Mouse (Mus musculus): ENCODE results near the gene Olfr157. TPM values are rescaled to one million over a fixed set of nuclear protein-coding genes. Genes with fewer than 3 reads are reported as not detected.
A peak's percentile ranks its signal among the peaks of the same experiment; 100 is the strongest.

Gene Olfr157
- polyA plus RNA-seq, 1 experiment = not detected

DNA sequence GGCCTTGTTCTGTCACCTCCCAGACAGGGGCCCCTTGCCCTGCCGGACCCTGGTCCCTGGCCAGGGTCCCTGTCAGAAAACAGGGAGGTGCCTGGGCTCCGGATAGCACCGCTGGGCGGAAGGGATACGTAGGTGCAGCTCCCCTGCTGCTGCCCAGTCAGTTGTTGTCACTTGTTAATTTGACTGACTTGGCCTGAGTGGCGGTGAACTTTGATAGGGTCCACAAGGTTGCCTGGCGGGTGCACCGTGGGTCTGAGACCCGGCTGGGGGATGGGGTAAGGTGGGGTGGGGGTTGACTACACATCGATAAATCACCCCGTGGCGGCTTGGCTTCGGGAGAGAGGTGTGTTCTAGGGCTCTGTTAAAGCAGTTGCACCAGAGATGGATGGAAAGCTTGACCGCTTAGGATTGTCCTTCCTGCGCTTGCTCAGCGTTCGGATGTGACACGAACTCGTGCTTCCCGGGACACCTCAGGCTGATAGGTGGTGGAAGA is 36.0 kb upstream of the Olfr157 start:
- Histone ChIP-seq H3ac (ENCODE audit: control insufficient read depth, insufficient read length) (no peak overlapping the region), H3K79me2 (ENCODE audit: control insufficient read depth, insufficient read depth) (no peaks in the 10 kb centered on the region), H3K36me3 (ENCODE audit: control insufficient read depth, insufficient read depth) (no peaks in the 10 kb centered on the region), H3K4me3 (peak overlapping the region; percentile 33), H3K4me2 (ENCODE audit: low read depth) (peak overlapping the region; percentile 95), H3K27me3 (ENCODE audit: control insufficient read depth, insufficient read depth, insufficient read length) (peaks cover 11% of the 10 kb centered on the region)
- no peak for TF ChIP-seq MAX (IDR thresholded peaks at IDR 0.05; ENCODE audit: low read depth)
- no peak for TF ChIP-seq USF1 (IDR thresholded peaks at IDR 0.05; ENCODE audit: low read depth)

DNA sequence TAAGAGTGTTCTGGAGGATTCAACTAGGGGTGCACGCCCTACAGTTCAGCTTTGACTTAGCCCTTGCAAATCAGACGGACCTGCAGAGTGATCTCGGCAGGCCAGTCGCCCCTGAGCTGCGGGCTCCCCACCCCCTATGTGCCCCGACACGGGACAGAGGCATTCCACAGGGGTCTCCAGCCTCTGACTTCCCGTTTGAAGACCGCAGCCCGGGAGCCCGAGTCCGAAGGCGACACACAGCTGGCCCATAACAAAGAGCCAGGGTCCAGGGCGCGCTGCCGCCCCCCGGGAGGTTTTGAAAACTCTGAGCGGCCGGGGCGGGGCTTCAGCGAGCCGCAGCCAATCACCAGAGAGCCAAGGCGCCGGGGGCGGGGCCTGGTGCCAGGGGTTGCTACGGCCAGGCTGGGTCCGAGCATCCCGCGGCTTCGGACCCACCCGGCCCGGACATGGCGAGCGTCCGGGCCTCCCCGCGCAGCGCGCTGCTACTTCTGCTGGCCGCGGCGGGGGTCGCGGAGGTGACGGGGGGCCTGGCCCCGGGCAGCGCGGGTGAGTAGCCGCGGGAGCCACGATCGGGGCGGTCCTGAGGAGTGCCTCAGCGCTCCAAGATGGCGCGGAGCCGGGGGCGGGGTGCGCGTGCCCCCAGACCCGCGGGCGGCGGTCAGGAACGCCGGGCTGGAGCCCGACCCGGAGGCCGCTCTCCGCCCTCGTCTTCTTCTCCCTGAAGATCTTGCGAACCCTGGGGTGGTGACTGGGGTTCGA is 35.3 kb upstream of the Olfr157 start, which contains the start of gene Reck:
Gene Reck, plus strand, starts transcription at position 371 of the 759 bp plus-strand sequence.
- H3ac ChIP-seq (ENCODE audit: control insufficient read depth, insufficient read length) = no peak within 1 kb of the TSS
- TF ChIP-seq POLR2A (IDR thresholded peaks at IDR 0.05; ENCODE audit: insufficient read length, low read depth) = peak; percentile 31
- TF ChIP-seq TCF3 (IDR thresholded peaks at IDR 0.05; ENCODE audit: insufficient read length, low read depth) = no peak
- H3K27me3 ChIP-seq (ENCODE audit: control insufficient read depth, insufficient read depth, insufficient read length) = peaks cover 18% of the 10 kb centered on the region
- H3K79me2 ChIP-seq (ENCODE audit: control insufficient read depth, insufficient read depth) = no peaks in the 10 kb centered on the region
- H3K4me2 ChIP-seq (ENCODE audit: low read depth) = peak within 1 kb of the TSS; percentile 95
- H3K4me3 ChIP-seq = peak within 1 kb of the TSS; percentile 33
- no peaks in the 10 kb centered on the region for H3K36me3 ChIP-seq (ENCODE audit: control insufficient read depth, insufficient read depth)

DNA sequence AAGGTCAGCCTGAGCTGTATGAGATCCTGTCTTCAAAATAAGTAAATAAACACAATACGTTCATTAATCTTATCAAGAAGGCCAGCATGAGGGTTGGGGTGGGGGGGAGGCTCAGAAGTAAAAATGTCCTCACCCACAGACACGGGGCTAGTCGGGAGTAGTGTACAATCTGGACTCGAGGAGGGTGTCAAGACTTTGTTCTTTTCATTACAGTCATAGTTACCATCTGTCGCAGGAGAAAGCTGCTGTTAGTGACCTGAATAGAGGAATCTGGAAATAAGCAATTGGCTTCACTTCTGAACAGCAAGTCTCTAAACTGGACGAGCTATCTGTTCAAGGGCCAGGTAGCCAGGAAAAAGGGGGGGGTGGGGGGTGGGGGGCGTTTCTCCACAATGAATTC is 34.5 kb upstream of the Olfr157 start:
- no peaks in the 10 kb centered on the region for H3K36me3 ChIP-seq (ENCODE audit: control insufficient read depth, insufficient read depth)
- H3K27me3 ChIP-seq (ENCODE audit: control insufficient read depth, insufficient read depth, insufficient read length) = peaks cover 22% of the 10 kb centered on the region
- TF ChIP-seq SRF (IDR thresholded peaks at IDR 0.05; ENCODE audit: control insufficient read depth, insufficient read length, low read depth) (no peak), MAX (IDR thresholded peaks at IDR 0.05; ENCODE audit: low read depth) (no peak), POLR2A (IDR thresholded peaks at IDR 0.05; ENCODE audit: insufficient read length, low read depth) (no peak), USF1 (IDR thresholded peaks at IDR 0.05; ENCODE audit: low read depth) (no peak), MYOD1 (IDR thresholded peaks at IDR 0.05; ENCODE audit: control insufficient read depth in 1 of 3, insufficient read length in 2 of 3, low read depth in 2 of 3) (no peak), CEBPB (IDR thresholded peaks at IDR 0.05; ENCODE audit: insufficient read depth, poor library complexity, severe bottlenecking) (no peak), E2F4 (IDR thresholded peaks at IDR 0.05; ENCODE audit: insufficient read depth) (no peak), TCF3 (IDR thresholded peaks at IDR 0.05; ENCODE audit: insufficient read length, low read depth) (no peak), TCF12 (IDR thresholded peaks at IDR 0.05; ENCODE audit: insufficient read depth, poor library complexity, severe bottlenecking) (no peak), REST (IDR thresholded peaks at IDR 0.05; ENCODE audit: insufficient read depth, insufficient read length) (no peak), POLR2AphosphoS2 (IDR thresholded peaks at IDR 0.05; ENCODE audit: insufficient read length, low read depth) (no peak), MYOG (IDR thresholded peaks at IDR 0.05; ENCODE audit: control insufficient read depth in 1 of 3, insufficient read depth in 1 of 3, insufficient read length in 2 of 3, low read depth in 2 of 3) (no peak)
- H3ac ChIP-seq (ENCODE audit: control insufficient read depth, insufficient read length) = no peak overlapping the region
- peak overlapping the region; percentile 95 for H3K4me2 ChIP-seq (ENCODE audit: low read depth)
- no peaks in the 10 kb centered on the region for H3K79me2 ChIP-seq (ENCODE audit: control insufficient read depth, insufficient read depth)
- peak overlapping the region; percentile 33 for H3K4me3 ChIP-seq

DNA sequence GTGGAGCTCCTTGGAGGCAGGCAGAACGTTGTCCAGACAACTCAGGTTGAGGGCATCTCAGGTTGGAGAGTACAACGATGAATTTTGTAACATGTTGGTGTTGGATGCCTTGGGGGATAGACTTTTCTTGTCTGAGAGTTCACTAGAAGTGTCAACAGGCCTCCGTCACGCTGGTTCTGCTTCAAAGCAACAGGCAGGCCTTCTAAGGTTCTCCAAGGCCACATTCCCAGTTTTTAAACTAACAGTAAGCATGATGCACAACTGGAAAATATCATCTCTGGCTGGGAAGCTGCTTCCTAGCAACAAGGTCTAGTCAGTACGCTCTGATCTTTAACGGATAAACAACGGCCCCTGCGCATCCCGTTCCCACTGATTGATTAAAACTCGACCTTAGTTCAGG is 29.8 kb upstream of the Olfr157 start:
- no peak for TF ChIP-seq USF1 (IDR thresholded peaks at IDR 0.05; ENCODE audit: low read depth)
- TF ChIP-seq POLR2A (IDR thresholded peaks at IDR 0.05; ENCODE audit: insufficient read length, low read depth) = no peak
- TF ChIP-seq SRF (IDR thresholded peaks at IDR 0.05; ENCODE audit: control insufficient read depth, insufficient read length, low read depth) = no peak
- no peak for TF ChIP-seq E2F4 (IDR thresholded peaks at IDR 0.05; ENCODE audit: insufficient read depth)
- no peak for TF ChIP-seq MYOG (IDR thresholded peaks at IDR 0.05; ENCODE audit: control insufficient read depth in 1 of 3, insufficient read depth in 1 of 3, insufficient read length in 2 of 3, low read depth in 2 of 3)
- no peak for TF ChIP-seq POLR2AphosphoS2 (IDR thresholded peaks at IDR 0.05; ENCODE audit: insufficient read length, low read depth)
- no peak for TF ChIP-seq TCF3 (IDR thresholded peaks at IDR 0.05; ENCODE audit: insufficient read length, low read depth)
- no peak for TF ChIP-seq REST (IDR thresholded peaks at IDR 0.05; ENCODE audit: insufficient read depth, insufficient read length)
- Histone ChIP-seq H3K79me2 (ENCODE audit: control insufficient read depth, insufficient read depth) (no peaks in the 10 kb centered on the region), H3K4me3 (no peak overlapping the region), H3K4me2 (ENCODE audit: low read depth) (no peak overlapping the region), H3K27me3 (ENCODE audit: control insufficient read depth, insufficient read depth, insufficient read length) (peaks cover 26% of the 10 kb centered on the region), H3ac (ENCODE audit: control insufficient read depth, insufficient read length) (no peak overlapping the region), H3K36me3 (ENCODE audit: control insufficient read depth, insufficient read depth) (no peaks in the 10 kb centered on the region)

DNA sequence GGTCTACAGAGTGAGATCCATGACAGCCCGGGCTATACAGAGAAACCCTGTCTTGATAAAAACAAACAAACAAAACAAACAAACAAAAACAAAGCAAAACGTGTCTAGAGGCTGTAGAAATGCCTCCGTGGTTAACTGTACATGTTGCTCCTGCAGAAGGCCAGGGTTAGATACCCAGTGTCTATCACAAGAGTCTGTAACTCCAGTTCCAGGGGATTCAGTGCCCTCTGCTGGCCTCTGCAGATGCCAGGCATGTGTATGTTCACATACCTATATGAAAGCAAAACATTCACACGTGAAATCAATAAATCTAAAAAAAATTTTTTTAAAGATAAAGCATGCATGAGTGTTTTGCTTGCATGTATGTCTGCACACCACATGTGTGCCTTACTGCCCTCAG is 23.3 kb upstream of the Olfr157 start:
- Histone ChIP-seq H3K4me2 (ENCODE audit: low read depth) (no peak overlapping the region), H3K4me3 (no peak overlapping the region), H3K36me3 (ENCODE audit: control insufficient read depth, insufficient read depth) (no peaks in the 10 kb centered on the region), H3ac (ENCODE audit: control insufficient read depth, insufficient read length) (no peak overlapping the region), H3K27me3 (ENCODE audit: control insufficient read depth, insufficient read depth, insufficient read length) (peaks cover 4% of the 10 kb centered on the region), H3K79me2 (ENCODE audit: control insufficient read depth, insufficient read depth) (no peaks in the 10 kb centered on the region)
- TF ChIP-seq E2F4 (IDR thresholded peaks at IDR 0.05; ENCODE audit: insufficient read depth) (no peak), MAX (IDR thresholded peaks at IDR 0.05; ENCODE audit: low read depth) (no peak), USF1 (IDR thresholded peaks at IDR 0.05; ENCODE audit: low read depth) (no peak), POLR2AphosphoS2 (IDR thresholded peaks at IDR 0.05; ENCODE audit: insufficient read length, low read depth) (no peak), POLR2A (IDR thresholded peaks at IDR 0.05; ENCODE audit: insufficient read length, low read depth) (no peak), TCF3 (IDR thresholded peaks at IDR 0.05; ENCODE audit: insufficient read length, low read depth) (no peak), REST (IDR thresholded peaks at IDR 0.05; ENCODE audit: insufficient read depth, insufficient read length) (no peak), MYOG (IDR thresholded peaks at IDR 0.05; ENCODE audit: control insufficient read depth in 1 of 3, insufficient read depth in 1 of 3, insufficient read length in 2 of 3, low read depth in 2 of 3) (no peak), TCF12 (IDR thresholded peaks at IDR 0.05; ENCODE audit: insufficient read depth, poor library complexity, severe bottlenecking) (no peak), CEBPB (IDR thresholded peaks at IDR 0.05; ENCODE audit: insufficient read depth, poor library complexity, severe bottlenecking) (no peak), SRF (IDR thresholded peaks at IDR 0.05; ENCODE audit: control insufficient read depth, insufficient read length, low read depth) (no peak), MYOD1 (IDR thresholded peaks at IDR 0.05; ENCODE audit: control insufficient read depth in 1 of 3, insufficient read length in 2 of 3, low read depth in 2 of 3) (no peak)
